Mouse (Mus musculus): ENCODE data around the gene 1700003F12Rik.

Gene 1700003F12Rik

GRCm38 (mm10) chr2:154574271-154574670, 27.4 kb downstream of the 1700003F12Rik start:
- ATAC-seq (ENCODE audit: low TSS enrichment) = no peak

- no peak for ATAC-seq (ENCODE audit: low TSS enrichment)
Observed at GRCm38 (mm10) chr2:154576876-154577743, 30.2 kb downstream of the 1700003F12Rik start.

DNA sequence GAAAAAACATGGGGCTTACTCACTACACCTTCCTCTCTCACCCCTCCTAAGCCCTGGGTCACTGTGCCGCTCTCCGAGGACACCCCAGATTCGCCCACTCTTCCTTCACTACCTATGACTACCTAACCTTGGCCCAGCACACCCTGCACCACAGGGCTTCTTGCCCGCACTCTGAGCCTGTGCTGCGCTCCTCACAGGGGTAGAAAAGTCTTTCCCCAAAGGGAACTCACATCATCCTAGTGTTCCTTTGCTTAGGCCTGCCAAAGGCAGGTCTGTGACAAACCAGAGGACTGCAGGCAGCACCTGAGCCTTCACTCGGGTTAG, 30.8 kb downstream of the 1700003F12Rik start:
- ATAC-seq (ENCODE audit: low TSS enrichment) = no peak

DNA sequence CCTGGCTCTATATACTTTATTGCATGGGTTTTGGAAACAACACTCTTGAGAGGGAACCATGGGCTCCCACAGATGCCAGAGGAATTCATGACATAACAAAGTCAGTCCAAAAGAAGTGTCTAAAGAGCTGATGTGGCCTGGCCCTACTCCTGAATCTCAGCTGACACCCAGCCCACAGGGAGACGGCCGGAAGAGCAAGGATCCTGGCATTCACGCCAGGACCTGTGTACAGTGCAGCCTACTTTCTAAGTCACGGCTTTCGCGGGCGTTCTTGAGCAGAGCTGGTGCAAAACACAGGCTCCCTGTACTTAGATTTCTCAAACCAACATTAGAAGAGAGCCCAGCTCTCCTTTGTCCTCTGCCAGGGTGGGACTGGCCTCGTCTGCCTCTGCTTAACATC, 33.7 kb downstream of the 1700003F12Rik start:
- no peak for ATAC-seq (ENCODE audit: low TSS enrichment)

GRCm38 (mm10) chr2:154581421-154581820, 34.5 kb downstream of the 1700003F12Rik start:
- no peak for ATAC-seq (ENCODE audit: low TSS enrichment)

DNA sequence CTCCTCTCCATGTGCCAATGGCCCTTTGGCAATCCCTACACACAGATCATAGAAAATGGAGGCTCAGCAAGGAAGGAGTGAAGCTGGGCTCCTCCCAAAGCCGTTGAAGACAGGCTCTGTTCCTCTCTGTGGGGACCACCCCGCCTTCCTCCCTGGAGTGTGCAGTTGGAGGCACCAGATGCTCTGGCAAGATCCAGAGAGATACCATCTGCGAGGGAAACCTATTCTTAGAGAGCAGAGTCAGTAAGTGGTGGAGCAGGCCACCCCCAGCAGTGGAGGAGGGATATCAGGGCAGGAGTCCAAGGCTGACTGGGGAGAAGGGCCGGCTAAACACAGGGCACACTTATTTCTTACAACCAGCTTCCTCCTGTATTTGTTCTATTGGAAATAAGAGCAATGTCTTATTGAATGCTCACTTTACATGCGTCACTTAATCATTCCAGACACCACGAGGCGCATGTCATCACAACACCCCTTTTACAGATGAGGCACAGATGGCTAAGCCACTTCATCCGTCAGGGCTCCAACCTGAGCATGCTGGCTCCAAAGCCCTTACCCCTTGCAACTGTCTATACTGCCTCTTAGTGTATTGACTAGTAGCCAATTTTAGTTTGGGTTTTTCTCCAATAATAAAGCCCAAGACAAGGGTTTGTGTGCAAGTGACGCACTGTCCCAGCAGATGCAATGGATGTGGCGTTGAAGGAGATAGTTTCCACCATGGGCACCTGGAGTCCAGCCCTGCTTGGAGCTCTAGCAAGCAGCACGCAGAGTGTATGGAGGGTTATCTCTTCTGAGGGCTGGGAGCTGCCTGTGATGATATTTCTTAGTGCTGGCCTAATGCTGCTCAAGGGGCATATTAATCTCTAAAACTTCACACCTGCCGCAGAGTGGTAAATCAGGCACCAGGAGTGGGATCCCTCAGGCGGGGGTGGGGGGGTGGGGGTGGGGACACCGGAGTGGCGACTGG, 37.3 kb downstream of the 1700003F12Rik start:
- peak; percentile 86 for ATAC-seq (ENCODE audit: low TSS enrichment)

GRCm38 (mm10) chr2:154584931-154585601, 38.2 kb downstream of the 1700003F12Rik start:
- ATAC-seq (ENCODE audit: low TSS enrichment) = no peak

DNA sequence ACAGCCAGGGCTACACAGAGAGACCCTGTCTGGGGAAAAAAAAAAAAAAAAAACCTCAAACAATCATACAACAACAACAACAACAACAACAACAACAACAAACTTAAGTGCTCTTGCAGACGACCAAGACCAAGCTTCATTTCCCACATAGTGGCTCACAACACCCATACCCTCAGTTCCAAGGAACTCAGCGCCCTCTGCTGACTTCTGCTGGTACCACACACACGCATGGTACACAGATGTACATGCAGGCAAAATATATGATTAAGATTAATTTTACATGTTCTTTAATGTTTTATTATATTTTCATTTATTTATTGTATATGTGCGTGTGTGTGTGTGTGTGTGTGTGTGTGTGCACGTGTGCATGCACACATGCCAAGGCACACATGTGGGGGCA, 39.5 kb downstream of the 1700003F12Rik start:
- ATAC-seq (ENCODE audit: low TSS enrichment) = no peak

DNA sequence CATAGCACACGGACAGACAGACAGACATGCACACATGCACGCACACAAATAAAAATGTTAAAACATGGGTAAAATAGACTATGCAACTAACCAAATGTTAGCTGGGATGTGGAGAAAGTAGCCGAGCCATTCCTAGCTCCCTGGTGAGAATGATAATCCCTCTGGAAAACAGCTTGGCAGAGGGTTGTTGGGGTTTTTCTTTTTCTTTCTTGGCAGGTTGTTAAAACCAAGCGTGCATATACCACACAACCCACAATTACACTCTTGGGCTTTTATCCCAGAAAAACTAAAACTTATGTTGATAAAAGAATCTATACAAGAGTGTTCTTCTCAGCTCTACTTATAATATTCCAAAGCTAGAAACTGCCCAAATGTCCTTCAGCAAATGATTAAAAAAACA, 42.2 kb downstream of the 1700003F12Rik start:
- ATAC-seq (ENCODE audit: low TSS enrichment) = peak; percentile 68

DNA sequence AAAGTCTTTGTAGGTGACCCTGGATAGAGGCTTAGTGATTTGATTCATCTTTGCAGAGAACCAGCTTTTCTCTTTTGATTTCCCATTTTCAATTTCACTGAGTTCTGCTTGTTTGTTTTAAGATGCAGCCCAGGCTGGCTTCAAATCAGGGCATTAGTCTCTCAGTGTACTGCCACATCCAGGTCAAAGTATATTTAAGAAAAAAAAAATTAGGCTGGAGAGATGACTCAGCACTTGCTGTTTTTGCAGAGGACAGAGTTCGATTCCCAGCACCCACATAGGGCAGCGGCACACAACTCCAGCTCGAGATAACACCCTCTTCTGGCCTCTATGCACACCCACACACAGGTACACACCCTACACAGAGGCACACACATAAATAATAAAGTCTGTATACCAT, 44.4 kb downstream of the 1700003F12Rik start:
- no peak for ATAC-seq (ENCODE audit: low TSS enrichment)

GRCm38 (mm10) chr2:154593025-154593424, 46.1 kb downstream of the 1700003F12Rik start:
- ATAC-seq (ENCODE audit: low TSS enrichment) = no peak

DNA sequence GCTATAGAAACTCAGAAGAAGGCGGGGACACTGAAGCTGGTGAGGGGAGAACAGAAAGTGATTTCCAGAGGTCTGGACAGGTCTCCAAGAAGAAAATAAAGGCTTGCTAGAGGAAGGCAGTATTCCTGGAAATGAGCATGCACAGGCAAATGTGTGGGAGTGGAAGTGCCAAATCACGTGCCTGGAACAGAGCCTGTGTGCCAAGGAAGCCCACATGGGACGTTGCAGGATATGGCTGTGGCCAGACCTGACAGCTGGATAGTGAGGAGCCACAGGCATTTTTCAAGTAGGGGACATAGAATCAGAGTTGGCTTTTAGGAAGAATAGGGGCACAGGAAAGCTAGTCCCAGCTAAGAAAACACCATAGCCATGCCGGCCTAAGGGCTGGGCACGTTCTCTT, 48.9 kb downstream of the 1700003F12Rik start:
- ATAC-seq (ENCODE audit: low TSS enrichment) = no peak

DNA sequence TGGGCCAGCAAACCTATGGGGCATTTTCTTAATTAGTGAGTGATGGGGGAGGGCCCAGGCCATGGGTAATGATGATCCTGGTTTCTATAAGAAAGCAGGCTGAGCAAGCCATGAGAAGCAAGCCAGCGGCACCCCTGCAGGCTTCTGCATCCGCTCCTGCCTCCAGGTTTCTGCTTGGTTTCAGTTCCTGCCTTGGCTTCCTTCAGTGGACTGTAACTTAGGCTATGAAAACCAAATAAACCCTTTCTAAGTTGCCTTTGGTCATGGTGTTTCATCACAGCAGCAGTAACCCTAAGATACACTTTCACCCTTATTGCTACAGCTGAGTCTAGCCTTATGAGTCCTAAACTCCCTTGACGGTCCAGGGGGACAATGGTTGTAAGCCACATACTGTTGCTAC, 50.5 kb downstream of the 1700003F12Rik start:
- ATAC-seq (ENCODE audit: low TSS enrichment) = no peak

Data from frontal cortex, adult (tissue).